Mouse (Mus musculus) inflammation-experienced regulatory T-cells, adult 6 months (primary cell): ENCODE results near the gene Btrc. TPM values are rescaled to one million over a fixed set of nuclear protein-coding genes. Genes with fewer than 3 reads are reported as not detected.
"Not testable (repeated sequence)": the region's sequence is repeated elsewhere in the genome, so short reads cannot be mapped to it uniquely, and the experiment has no call there.

Source experiments
- ATAC-seq: one replicate; pipeline ENCODE4 v1.8.0; 2017
- polyA plus RNA-seq, 3 experiments: library from polyadenylated mRNA; unstranded; fragments of 100-300 nt; shearing (Covaris generic); gene quantifications; one replicate each; pipeline ENCODE4 v1.2.1; 2017

The Btrc gene
- polyA plus RNA-seq, 3 experiments from 2014 or later, result 25.7 to 36.4 (median 32.8) TPM

DNA sequence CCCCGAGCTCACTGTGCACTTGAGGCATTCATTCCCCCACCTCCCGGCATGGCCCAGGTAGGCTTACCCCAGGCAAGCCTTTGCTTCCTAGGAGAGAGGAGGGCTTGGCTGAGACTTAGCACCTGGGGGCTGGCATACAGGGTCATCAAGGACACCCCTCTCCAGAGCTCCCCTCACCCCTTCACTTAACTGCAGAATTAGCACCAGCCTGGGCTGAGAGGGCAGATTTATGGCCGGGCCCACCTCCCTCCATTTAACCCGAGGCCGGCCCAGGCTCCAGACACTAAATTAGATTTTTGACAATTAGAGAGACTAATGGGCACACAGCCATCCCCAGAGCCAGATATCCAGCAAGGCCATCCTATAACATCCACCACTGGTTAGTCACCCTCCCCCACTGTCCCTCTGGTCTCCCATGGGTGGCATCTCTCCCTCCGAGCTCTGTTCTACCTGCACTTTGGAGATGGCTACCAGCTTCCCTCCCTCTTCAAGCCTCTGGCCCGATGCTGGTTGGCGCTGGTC is 171.7 kb downstream of the Btrc start:
- no peak for ATAC-seq

DNA sequence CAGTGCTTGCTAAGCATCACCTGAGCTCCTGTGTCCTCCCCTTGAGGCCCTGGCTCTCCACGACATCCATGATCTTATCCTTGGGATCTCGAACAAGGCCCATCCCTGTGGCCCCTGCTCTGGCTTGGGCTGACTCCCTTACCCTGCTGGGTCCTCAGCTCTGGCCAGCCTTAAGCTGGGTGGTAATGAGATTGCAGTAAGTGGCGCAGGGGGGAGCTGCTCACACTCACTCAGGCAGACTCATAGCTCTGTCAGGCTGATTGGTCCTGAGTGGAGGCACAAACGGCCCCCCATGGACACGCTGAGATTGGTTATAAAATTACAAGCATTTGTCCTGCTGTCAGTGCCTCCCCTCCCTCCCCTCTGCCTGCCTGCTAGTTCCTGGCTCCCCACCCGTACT is 172.4 kb downstream of the Btrc start:
- no peak for ATAC-seq

- no peak for ATAC-seq
These were observed 174.0 kb downstream of the Btrc start for GRCm38 (mm10) chr19:45537505-45537904.

GRCm38 (mm10) chr19:45540657-45541408 is 177.3 kb downstream of the Btrc start:
- ATAC-seq, result no peak

DNA sequence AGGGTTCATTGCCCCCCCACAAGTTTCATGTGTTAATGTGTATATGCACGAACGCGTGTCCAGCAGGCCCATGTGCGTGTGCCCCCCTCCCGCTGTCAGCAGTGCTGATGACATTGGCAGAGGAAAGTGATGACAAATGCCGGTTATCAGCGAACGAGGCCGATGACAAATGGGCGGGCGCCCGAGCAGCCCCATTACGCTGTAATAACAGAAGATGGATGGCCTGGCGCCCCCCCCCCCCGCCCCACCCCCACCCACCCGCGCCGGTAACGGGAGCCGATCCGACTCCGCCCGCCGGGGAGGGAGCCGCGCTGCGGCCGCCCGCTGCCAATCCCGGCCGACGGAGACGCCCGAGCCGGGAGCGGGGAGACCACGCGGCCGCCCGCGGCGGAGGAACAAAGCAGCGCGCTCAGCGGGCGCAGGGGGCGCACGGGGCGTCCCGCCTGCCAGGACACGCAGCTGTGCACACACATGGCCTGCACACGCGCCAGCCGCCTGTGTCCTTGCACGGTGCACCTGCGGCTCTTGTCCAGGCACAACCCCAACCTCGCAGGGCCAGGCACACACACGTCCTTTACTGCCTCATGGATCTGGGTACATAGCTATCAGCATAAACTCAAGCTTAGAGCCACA is 178.0 kb downstream of the Btrc start:
- ATAC-seq, result no peak

GRCm38 (mm10) chr19:45542061-45542460 is 178.5 kb downstream of the Btrc start:
- no peak for ATAC-seq

DNA sequence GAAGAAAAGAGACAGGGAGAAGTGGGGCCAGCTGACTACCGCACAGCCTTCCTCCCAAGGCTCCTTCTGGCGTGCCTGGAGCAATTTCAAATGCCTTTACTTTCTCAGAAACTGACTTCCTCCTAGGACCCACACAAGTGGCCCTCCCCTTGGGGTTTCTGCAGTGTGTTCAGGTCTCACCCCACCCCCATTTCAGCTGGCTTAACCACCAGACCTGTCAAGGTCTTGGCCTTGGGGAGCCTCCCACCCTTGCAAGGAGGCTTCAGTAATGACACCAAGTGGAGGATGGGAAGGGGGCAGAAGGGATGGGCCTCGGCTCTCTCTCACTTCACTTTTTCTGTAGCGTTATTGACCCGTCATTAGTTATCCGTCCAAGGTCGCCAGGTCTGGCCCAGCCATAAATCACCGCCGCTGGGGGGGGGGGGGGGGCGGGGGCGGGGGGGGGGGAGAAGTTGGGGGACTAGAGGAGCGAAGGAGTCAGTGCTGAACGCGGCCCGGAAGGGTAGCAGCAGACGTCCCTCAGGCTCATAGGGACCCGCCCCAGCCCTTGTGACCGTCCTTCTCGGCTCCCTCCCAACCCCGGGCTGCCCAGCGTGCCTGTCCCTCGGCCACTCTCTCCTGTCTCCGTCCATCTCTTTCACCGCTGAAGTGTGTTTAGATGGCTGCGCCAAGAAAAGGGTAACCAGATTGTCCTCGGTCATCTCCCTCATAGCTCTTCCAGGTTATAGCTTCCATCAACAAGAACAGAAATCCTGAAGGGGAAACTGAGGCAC is 180.8 kb downstream of the Btrc start:
- no peak for ATAC-seq

DNA sequence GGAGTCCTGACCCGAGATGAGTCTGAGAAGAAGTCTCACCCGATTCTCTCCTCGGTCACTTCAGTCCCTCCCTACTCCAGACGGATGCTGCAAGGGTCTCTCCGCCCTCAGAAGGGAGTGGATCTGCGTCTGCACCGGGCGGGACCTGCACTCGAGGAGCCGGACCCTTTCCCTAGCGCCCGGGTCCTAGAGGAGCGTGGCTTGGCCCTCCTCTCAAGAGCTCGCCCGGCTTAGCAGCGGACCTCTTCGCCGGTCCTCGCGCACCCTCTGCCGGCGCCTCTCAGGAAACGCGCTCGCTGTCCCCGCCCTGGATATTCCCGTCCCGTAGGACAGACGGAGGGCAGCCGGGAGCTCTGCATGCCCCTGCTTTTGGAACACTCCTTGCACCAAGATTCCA is 181.4 kb downstream of the Btrc start:
- peak; percentile 70 for ATAC-seq

DNA sequence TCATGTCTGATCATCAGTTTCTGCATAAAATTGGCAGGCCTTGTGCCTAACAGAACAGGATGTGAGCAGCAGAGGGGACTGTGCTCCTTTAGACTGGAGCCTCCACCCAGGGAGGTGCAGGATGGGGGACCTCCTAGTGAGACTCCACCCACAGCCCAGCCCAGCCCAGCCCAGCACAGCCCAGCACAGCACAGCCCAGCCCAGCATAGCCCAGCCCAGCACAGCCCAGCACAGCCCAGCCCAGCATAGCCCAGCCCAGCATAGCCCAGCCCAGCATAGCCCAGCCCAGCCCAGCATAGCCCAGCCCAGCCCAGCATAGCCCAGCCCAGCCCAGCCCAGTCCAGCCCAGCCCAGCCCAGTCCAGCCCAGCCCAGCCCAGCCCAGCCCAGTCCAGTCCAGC is 184.7 kb downstream of the Btrc start:
- not testable (repeated sequence) for ATAC-seq

DNA sequence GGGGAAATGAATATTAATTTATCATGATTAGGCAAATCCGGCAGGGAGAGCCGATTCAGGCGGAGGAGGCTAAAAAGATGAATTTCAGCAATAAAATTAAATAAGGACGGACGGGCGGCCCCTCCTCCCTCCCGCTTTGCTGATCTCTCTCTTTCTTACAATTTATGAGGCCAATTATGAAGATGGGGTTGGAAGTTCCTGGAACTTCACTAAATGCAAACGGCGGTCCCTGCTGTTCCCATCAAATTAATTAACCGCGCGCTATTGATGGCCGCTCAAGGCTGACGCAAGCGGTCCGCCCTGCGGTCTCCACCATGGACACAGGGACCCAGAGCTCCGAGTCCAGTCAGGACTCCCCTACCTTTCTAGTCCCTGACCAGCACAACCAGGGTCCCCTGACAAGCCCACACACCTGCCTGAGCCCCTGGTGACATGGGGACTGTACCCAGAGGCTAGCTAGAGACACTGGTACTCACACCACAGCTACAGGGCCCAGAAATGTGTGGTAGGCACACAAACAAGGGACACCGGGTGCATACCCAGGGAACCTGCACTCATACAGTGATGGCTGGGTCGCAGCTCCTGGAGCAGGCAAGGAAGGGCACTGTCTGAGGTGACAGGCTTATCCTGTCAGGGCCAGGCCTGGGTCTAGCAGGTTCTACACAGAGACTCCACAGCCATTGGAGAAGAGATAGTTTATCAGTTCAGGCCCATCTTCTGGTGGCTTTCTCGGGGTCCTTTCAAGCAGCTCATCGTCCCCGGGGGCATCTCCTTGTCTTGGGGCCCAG is 185.8 kb downstream of the Btrc start:
- no peak for ATAC-seq

GRCm38 (mm10) chr19:45549948-45550347 is 186.4 kb downstream of the Btrc start:
- no peak for ATAC-seq

GRCm38 (mm10) chr19:45552187-45552586 is 188.7 kb downstream of the Btrc start:
- no peak for ATAC-seq

- no peak for ATAC-seq
These were observed 190.6 kb downstream of the Btrc start for GRCm38 (mm10) chr19:45554136-45554535.

GRCm38 (mm10) chr19:45560153-45560890 is 196.8 kb downstream of the Btrc start, which contains the start of the genes Poll and Gm17018:
TSS of gene Poll (minus strand) at chr19:45560531.
TSS of gene Gm17018 (plus strand) at chr19:45560615.
- ATAC-seq, result peak; percentile 95

DNA sequence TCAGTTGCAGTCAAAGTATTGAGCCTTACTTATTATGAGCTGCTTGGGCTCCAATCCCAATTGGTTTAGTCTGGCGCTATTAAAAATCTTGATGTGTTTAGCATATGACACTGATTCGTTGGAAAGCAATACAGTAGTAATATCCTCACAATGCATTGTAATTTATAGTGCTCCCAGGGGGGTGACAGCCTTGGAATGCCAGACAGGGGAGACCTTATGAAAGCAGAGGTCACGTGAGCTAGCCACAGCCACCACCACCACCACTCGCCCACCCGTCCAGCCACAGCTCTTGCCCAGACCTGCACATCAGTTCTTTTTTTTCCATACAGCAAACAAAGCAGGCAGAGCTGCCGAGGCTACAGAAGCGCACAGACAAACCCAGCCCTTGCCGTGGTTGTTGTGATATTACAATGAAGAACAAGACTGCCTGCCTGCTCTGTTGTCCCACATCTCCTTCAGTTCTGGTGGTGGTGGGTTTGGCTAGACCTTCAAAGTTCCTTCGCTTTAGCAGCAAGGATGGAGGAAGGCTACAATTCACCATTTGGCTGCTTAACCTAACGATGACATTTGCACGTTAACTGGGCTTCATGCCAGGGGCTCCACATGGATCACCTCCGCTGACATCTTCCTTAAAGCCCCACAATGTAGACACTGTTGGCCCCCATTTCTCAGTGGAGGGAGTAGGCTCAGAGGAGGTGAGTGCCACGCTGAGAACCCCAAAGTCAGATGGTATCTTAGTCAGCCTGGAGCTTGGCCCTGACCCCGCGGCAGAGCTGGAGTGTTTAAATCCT is 202.6 kb downstream of the Btrc start:
- no peak for ATAC-seq

DNA sequence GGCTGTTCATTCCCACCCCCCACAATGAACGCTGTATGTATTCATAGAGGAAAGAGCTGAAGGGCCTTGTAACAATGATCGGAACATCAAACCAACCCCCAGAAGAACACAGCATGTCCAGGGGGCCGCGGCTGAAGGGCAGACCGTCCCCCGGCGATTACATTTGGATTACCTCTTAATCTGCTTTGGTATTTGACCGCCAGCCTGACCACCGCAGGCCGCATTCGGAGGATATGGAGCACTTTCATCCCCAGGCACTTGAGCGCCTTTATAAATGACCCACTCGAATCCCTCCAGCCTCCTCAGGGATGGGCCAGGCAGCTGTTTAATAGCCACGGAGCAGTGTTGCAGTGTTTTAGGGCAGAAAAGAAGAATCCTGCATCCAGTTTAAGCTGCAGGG is 203.8 kb downstream of the Btrc start:
- ATAC-seq, result no peak

GRCm38 (mm10) chr19:45573033-45573432 is 209.5 kb downstream of the Btrc start:
- ATAC-seq, result no peak

GRCm38 (mm10) chr19:45573861-45574267 is 210.3 kb downstream of the Btrc start:
- ATAC-seq, result peak; percentile 69

GRCm38 (mm10) chr19:45574339-45574898 is 210.9 kb downstream of the Btrc start:
- ATAC-seq, result no peak

DNA sequence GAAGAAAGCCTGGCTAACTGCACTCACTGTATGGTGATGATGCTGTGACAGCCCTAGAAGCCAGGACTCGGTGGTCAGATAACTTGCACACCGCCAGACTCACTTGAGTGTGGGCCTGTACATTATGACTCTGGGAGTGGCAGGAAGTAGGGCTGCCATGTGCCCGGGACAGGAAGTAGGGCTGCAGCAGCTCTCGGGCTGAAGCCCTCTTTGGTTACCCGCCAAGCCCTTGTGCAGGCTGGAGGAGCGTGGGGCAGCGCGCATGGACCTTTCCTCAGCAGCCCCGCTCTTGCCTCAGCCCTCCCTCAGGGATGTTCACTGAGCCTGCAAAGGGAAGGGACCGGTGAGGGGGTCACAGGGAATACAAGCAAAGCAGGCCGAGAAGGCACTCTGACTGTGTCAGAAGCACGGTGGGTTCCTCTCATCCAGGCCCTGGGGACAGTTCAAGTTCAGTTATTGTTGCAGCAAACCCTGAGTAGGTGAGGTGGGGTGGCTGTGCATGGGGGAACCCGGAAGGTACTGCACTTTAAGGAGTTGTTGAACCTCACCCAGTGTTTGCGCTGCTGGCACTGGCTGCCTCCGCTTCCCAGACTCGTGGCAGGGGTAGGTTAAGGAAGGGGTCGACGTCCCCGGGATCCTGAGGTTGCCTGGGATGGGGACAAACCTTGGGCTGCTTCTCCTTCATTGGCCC is 211.6 kb downstream of the Btrc start:
- ATAC-seq, result peak; percentile 58
